Mouse (Mus musculus) liver, embryonic 14.5 days (tissue): ENCODE results near the gene Atf3.

Experiments
- CTCF ChIP-seq: IDR thresholded peaks from 2 replicates; pipeline ENCODE4 v1.5.1; 2016; ENCODE audit warnings: antibody characterized with exemption, low read depth, control low read depth
- EP300 ChIP-seq: IDR thresholded peaks from 2 replicates; pipeline ENCODE4 v1.6.1; 2016; ENCODE audit warnings: antibody characterized with exemption, low read depth

DNA sequence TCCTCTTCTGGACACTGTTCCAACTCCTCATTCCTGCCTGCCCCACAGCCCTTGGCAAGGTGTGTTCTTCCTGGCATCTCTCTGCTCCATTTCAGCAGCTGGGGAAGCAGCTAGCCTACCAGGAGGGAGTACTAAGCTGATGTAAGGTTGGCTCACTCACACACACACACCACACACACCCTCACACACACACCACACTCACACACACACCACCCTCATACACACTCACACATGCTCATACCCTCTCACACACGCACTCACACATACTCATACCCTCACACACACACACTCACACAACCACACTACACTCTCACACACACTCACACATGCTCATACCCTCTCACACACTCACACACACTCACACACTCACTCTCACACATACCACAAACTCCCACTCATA, 1.9 kb upstream of the Atf3 start:
- TF ChIP-seq CTCF (no peak), EP300 (no peak)
